Comparison of ENCODE assay signal across 18 mouse cellular contexts in genomic region chr7:99015914-99016313, GRCm38 (mm10).
A peak's percentile ranks its signal among the peaks of the same experiment; 100 is the strongest.
DNase-seq lines count a peak whose midpoint lies in the region; ATAC-seq and TF ChIP-seq lines count a peak whose summit lies in the region.
"Had no signal": no experiment of that assay in that cellular context is flagged by ENCODE, and none has a peak within 500 bp of the region (broad histone marks: within the 10 kb centered on the region; RNA-seq: fewer than 3 reads in every experiment).

No protein-coding gene starts in this region.

- no peaks in the 10 kb centered on the region for H3K27me3 ChIP-seq in hindbrain, embryonic 14.5 days (ENCODE audit: control insufficient read depth, insufficient read depth, low read length)
- no peaks in the 10 kb centered on the region for H3K27me3 ChIP-seq in hindbrain, embryonic 11.5 days (ENCODE audit: control insufficient read depth, insufficient read depth, low read length)
- H3K27me3 ChIP-seq in limb, embryonic 12.5 days = no peaks in the 10 kb centered on the region
- H3K27me3 ChIP-seq in neural tube, embryonic 13.5 days = no peaks in the 10 kb centered on the region
- no peaks in the 10 kb centered on the region for H3K27me3 ChIP-seq in forebrain, embryonic 11.5 days (ENCODE audit: control insufficient read depth, insufficient read depth, low read length)
- H3K27me3 ChIP-seq: forebrain, embryonic 15.5 days; heart, embryonic 15.5 days had no signal

- no peak overlapping the region for H3K9ac ChIP-seq in hindbrain, embryonic 14.5 days
- no peak overlapping the region for H3K9ac ChIP-seq in hindbrain, embryonic 11.5 days (ENCODE audit: low read depth, low read length)
- no peak overlapping the region for H3K9ac ChIP-seq in limb, embryonic 12.5 days (replicated peaks)
- 0 out of 2 replicates have a peak overlapping the region, but pooled peaks have one; percentile 35 for H3K9ac ChIP-seq in neural tube, embryonic 13.5 days
- H3K9ac ChIP-seq in forebrain, embryonic 11.5 days (ENCODE audit: low read length) = no peak overlapping the region
- H3K9ac ChIP-seq: forebrain, embryonic 15.5 days; heart, embryonic 15.5 days had no signal

- peak overlapping the region; percentile 31; the same call in 1 of the 2 replicates for H3K4me2 ChIP-seq in hindbrain, embryonic 14.5 days (replicated peaks)
- no peak overlapping the region for H3K4me2 ChIP-seq in hindbrain, embryonic 11.5 days (replicated peaks; ENCODE audit: low read depth, low read length)
- H3K4me2 ChIP-seq in limb, embryonic 12.5 days = peak overlapping the region; percentile 25
- H3K4me2 ChIP-seq in neural tube, embryonic 13.5 days = peak overlapping the region; percentile 39; the same call in 1 of the 2 replicates
- H3K4me2 ChIP-seq in forebrain, embryonic 11.5 days (ENCODE audit: low read depth, low read length, severe bottlenecking) = no peak overlapping the region
- H3K4me2 ChIP-seq: forebrain, embryonic 15.5 days; heart, embryonic 11.5 days; heart, embryonic 15.5 days had no signal

- no peaks in the 10 kb centered on the region for H3K36me3 ChIP-seq in hindbrain, embryonic 14.5 days (replicated peaks; ENCODE audit: control insufficient read depth, insufficient read depth)
- H3K36me3 ChIP-seq in hindbrain, embryonic 11.5 days (ENCODE audit: control insufficient read depth, insufficient read depth, low read length) = no peaks in the 10 kb centered on the region
- H3K36me3 ChIP-seq in limb, embryonic 12.5 days = no peaks in the 10 kb centered on the region
- H3K36me3 ChIP-seq in neural tube, embryonic 13.5 days = no peaks in the 10 kb centered on the region
- no peaks in the 10 kb centered on the region for H3K36me3 ChIP-seq in forebrain, embryonic 11.5 days (ENCODE audit: control insufficient read depth, insufficient read depth, low read length)
- H3K36me3 ChIP-seq: embryonic facial prominence, embryonic 10.5 days; forebrain, embryonic 15.5 days; heart, embryonic 15.5 days had no signal

- no peak for TF ChIP-seq CTCF in layer of hippocampus, adult 2 months (conservative IDR thresholded peaks at IDR 0.05)

- no peak overlapping the region for H3K4me3 ChIP-seq in hindbrain, embryonic 14.5 days (replicated peaks; ENCODE audit: low read length)
- H3K4me3 ChIP-seq in hindbrain, embryonic 11.5 days (ENCODE audit: low read depth, low read length) = no peak overlapping the region
- no peak overlapping the region for H3K4me3 ChIP-seq in layer of hippocampus, adult 2 months
- H3K4me3 ChIP-seq in limb, embryonic 12.5 days (replicated peaks) = no peak overlapping the region
- H3K4me3 ChIP-seq in neural tube, embryonic 13.5 days = no peak overlapping the region
- H3K4me3 ChIP-seq in forebrain, embryonic 11.5 days (ENCODE audit: low read depth, low read length) = no peak overlapping the region
- H3K4me3 ChIP-seq: embryonic facial prominence, embryonic 10.5 days; forebrain, embryonic 15.5 days; gastrocnemius, adult 2 months; heart, embryonic 15.5 days had no signal

- no peaks in the 10 kb centered on the region for H3K9me3 ChIP-seq in hindbrain, embryonic 14.5 days (ENCODE audit: control insufficient read depth, low read length)
- H3K9me3 ChIP-seq in hindbrain, embryonic 11.5 days (ENCODE audit: control insufficient read depth, low read length) = no peaks in the 10 kb centered on the region
- H3K9me3 ChIP-seq in limb, embryonic 12.5 days = no peaks in the 10 kb centered on the region
- no peaks in the 10 kb centered on the region for H3K9me3 ChIP-seq in neural tube, embryonic 13.5 days
- H3K9me3 ChIP-seq in forebrain, embryonic 11.5 days (ENCODE audit: control insufficient read depth, low read length) = no peaks in the 10 kb centered on the region
- H3K9me3 ChIP-seq: embryonic facial prominence, embryonic 10.5 days; forebrain, embryonic 15.5 days; heart, embryonic 15.5 days had no signal

- no peak for ATAC-seq in hindbrain, embryonic 14.5 days (ENCODE audit: low FRiP score)
- no peak for ATAC-seq in hindbrain, embryonic 11.5 days (ENCODE audit: low FRiP score)
- no peak for ATAC-seq in limb, embryonic 12.5 days (ENCODE audit: insufficient number of reproducible peaks, insufficient read depth, low FRiP score, low TSS enrichment, low read depth)
- ATAC-seq in neural tube, embryonic 13.5 days (ENCODE audit: low read depth) = no peak
- no peak for ATAC-seq in forebrain, embryonic 11.5 days (replicated peaks; ENCODE audit: low FRiP score)

- peaks cover 10% of the 10 kb centered on the region; the same call in 1 of the 2 replicates for H3K4me1 ChIP-seq in hindbrain, embryonic 14.5 days (replicated peaks; ENCODE audit: control insufficient read depth, insufficient read depth, low read length)
- no peaks in the 10 kb centered on the region for H3K4me1 ChIP-seq in hindbrain, embryonic 11.5 days (replicated peaks; ENCODE audit: control insufficient read depth, insufficient read depth, low read length)
- peaks cover 33% of the 10 kb centered on the region for H3K4me1 ChIP-seq in limb, embryonic 12.5 days (replicated peaks)
- peaks cover 26% of the 10 kb centered on the region for H3K4me1 ChIP-seq in neural tube, embryonic 13.5 days (replicated peaks)
- no peaks in the 10 kb centered on the region for H3K4me1 ChIP-seq in forebrain, embryonic 11.5 days (replicated peaks; ENCODE audit: control insufficient read depth, insufficient read depth, low read length)

- DNase-seq in hindbrain, embryonic 14.5 days (ENCODE audit: low spot score) = no peak
- no peak for DNase-seq in hindbrain, embryonic 11.5 days (ENCODE audit: low spot score)
- no peak for DNase-seq in layer of hippocampus, adult 2 months (ENCODE audit: low spot score in 2 of 2)
- DNase-seq in layer of hippocampus, postnatal 36 days = no peak
- no peak for DNase-seq in gastrocnemius, adult 8-10 months (ENCODE audit: low spot score in 2 of 2)
- no peak for DNase-seq in forebrain, embryonic 11.5 days (ENCODE audit: low spot score)
- DNase-seq: adrenal gland, adult 2 months; adrenal gland, postnatal 25 days; gastrocnemius, adult 2 months; gastrocnemius, postnatal 36 days; heart, adult 18-20 months; heart, postnatal 14 days had no signal

- peak overlapping the region; percentile 63; the same call in 1 of the 2 replicates for H3K27ac ChIP-seq in hindbrain, embryonic 14.5 days
- H3K27ac ChIP-seq in hindbrain, embryonic 11.5 days (ENCODE audit: low read depth, low read length) = no peak overlapping the region
- peak overlapping the region; percentile 55; the same call in 1 of the 2 replicates for H3K27ac ChIP-seq in layer of hippocampus, adult 2 months
- peak overlapping the region; percentile 53; the same call in 1 of the 2 replicates for H3K27ac ChIP-seq in limb, embryonic 12.5 days
- H3K27ac ChIP-seq in neural tube, embryonic 13.5 days (replicated peaks) = peak overlapping the region; percentile 69
- H3K27ac ChIP-seq in forebrain, embryonic 11.5 days (ENCODE audit: low read depth, low read length) = no peak overlapping the region
- H3K27ac ChIP-seq: embryonic facial prominence, embryonic 10.5 days; forebrain, embryonic 15.5 days; gastrocnemius, adult 2 months; heart, embryonic 15.5 days had no signal

- 82% methylated on average over 8 of the region's 8 CpGs for WGBS in hindbrain, embryonic 14.5 days
- WGBS in hindbrain, embryonic 11.5 days = 84% methylated on average over 8 of the region's 8 CpGs
- WGBS in limb, embryonic 12.5 days = 49% methylated on average over 8 of the region's 8 CpGs
- 68% methylated on average over 8 of the region's 8 CpGs for WGBS in neural tube, embryonic 13.5 days
- 83% methylated on average over 8 of the region's 8 CpGs for WGBS in forebrain, embryonic 11.5 days

Comparison
In these comparisons a context has a peak if more than half of its experiments do, and no peak if none do; other contexts are left out.
1. H3K27ac ChIP-seq: peak in hindbrain, embryonic 14.5 days (single experiment), layer of hippocampus, adult 2 months (single experiment), limb, embryonic 12.5 days (single experiment) and neural tube, embryonic 13.5 days (single experiment); none in hindbrain, embryonic 11.5 days (single experiment) and forebrain, embryonic 11.5 days (single experiment).
2. H3K4me2 ChIP-seq: peak in hindbrain, embryonic 14.5 days (single experiment), limb, embryonic 12.5 days (single experiment) and neural tube, embryonic 13.5 days (single experiment); none in hindbrain, embryonic 11.5 days (single experiment) and forebrain, embryonic 11.5 days (single experiment).